Mouse (Mus musculus) C2C12 (cell line): Measurements from ENCODE around the gene Bmi1. TPM values are rescaled to one million over a fixed set of nuclear protein-coding genes. Genes with fewer than 3 reads are reported as not detected.

Experiments
- H3K27me3 ChIP-seq: one replicate; pipeline ENCODE4 v1.6.1; 2011; ENCODE audit not compliant: control insufficient read depth, insufficient read depth, insufficient read length
- H3K36me3 ChIP-seq: one replicate; pipeline ENCODE4 v1.6.1; 2011; ENCODE audit not compliant: control insufficient read depth, insufficient read depth
- H3K4me3 ChIP-seq: one replicate; pipeline ENCODE4 v1.5.1; 2011; ENCODE audit warnings: mild to moderate bottlenecking, control low read depth; ENCODE audit not compliant: poor library complexity, insufficient read depth, severe bottlenecking
- H3K79me2 ChIP-seq: one replicate; pipeline ENCODE4 v1.6.1; 2011; ENCODE audit not compliant: control insufficient read depth, insufficient read depth
- H3K79me3 ChIP-seq: one replicate; pipeline ENCODE4 v1.6.1; 2011; ENCODE audit warnings: low read depth, control low read depth
- H3ac ChIP-seq: one replicate; pipeline ENCODE3; 2011; ENCODE audit warnings: low read depth; ENCODE audit not compliant: control insufficient read depth, insufficient read length
- CEBPB ChIP-seq: IDR thresholded peaks from one replicate; pipeline ENCODE4 v1.6.1; 2011; ENCODE audit warnings: low read depth, mild to moderate bottlenecking, control low read depth, moderate library complexity
- CTCF ChIP-seq: IDR thresholded peaks from one replicate; pipeline ENCODE4 v1.5.1; 2011; ENCODE audit not compliant: control insufficient read depth, insufficient read depth, insufficient read length
- FOSL1 ChIP-seq: IDR thresholded peaks from one replicate; pipeline ENCODE4 v1.8.0; 2011; ENCODE audit warnings: mild to moderate bottlenecking, low read length; ENCODE audit not compliant: poor library complexity, insufficient read depth, severe bottlenecking
- MAX ChIP-seq: IDR thresholded peaks from one replicate; pipeline ENCODE4 v1.6.1; 2011; ENCODE audit warnings: mild to moderate bottlenecking, control low read depth
- MYOD1 ChIP-seq: IDR thresholded peaks from one replicate; pipeline ENCODE4 v1.6.1; 2011; ENCODE audit warnings: low read depth; ENCODE audit not compliant: control insufficient read depth, insufficient read length
- MYOG ChIP-seq: IDR thresholded peaks from one replicate; pipeline ENCODE4 v1.6.1; 2011; ENCODE audit not compliant: control insufficient read depth, insufficient read length; ENCODE audit errors: extremely low read depth
- USF1 ChIP-seq: IDR thresholded peaks from one replicate; pipeline ENCODE4 v1.6.1; 2011; ENCODE audit warnings: low read depth, mild to moderate bottlenecking, control low read depth, moderate library complexity
- polyA plus RNA-seq: library from polyadenylated mRNA; unstranded; fragments of >200 nt; fragmentation: generic; extraction: Trizol; gene quantifications from one replicate; pipeline ENCODE4 v1.2.1, GENCODE M21; 2012; ENCODE audit warnings: missing spikeins

Gene Bmi1
- polyA plus RNA-seq, 1 experiment: 22.3 TPM

DNA sequence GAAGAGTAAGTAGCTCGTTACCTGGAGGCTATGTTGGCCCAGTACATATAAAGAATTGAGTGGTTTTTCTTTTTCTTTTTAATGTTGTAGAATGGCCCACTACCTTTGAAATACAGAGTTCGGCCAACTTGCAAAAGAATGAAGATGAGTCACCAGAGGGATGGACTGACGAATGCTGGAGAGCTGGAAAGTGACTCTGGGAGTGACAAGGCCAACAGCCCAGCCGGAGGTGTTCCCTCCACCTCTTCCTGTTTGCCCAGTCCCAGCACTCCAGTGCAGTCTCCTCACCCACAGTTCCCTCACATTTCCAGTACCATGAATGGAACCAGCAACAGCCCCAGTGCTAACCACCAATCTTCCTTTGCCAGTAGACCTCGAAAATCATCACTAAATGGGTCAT is 7.2 kb downstream of the Bmi1 start:
- peaks cover 25% of the 10 kb centered on the region for H3K79me2 ChIP-seq
- peaks cover 49% of the 10 kb centered on the region for H3K36me3 ChIP-seq
- no peaks in the 10 kb centered on the region for H3K27me3 ChIP-seq
- H3ac ChIP-seq: no peak overlapping the region
- H3K4me3 ChIP-seq: no peak overlapping the region
- TF ChIP-seq CTCF (no peak), USF1 (no peak), MAX (no peak)
- H3K79me3 ChIP-seq: peaks cover 23% of the 10 kb centered on the region

DNA sequence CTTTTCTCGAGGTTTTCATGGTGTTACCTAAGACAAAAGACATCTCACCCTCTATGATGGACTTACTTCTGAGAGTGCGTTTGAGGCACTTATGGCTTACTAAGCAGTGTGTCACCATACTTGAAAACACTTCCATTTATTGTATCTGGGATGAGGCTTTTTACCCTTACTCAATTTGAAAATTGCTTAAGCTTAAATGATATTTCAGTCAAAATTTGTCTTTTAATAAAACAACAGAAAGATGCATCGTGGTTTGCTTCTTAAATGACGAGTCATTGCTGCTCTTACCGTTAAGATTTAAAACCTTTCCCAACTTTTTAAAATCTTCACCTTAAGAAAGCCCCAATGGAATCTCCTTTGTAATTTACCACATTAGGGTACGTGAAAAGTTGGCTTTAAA is 9.6 kb downstream of the Bmi1 start:
- no peak for TF ChIP-seq MAX
- TF ChIP-seq FOSL1: no peak
- TF ChIP-seq USF1: no peak
- no peak for TF ChIP-seq CEBPB
- TF ChIP-seq MYOG: no peak
- Histone ChIP-seq H3K36me3 (peaks cover 49% of the 10 kb centered on the region), H3ac (no peak overlapping the region), H3K79me2 (peaks cover 2% of the 10 kb centered on the region), H3K79me3 (peaks cover 2% of the 10 kb centered on the region), H3K27me3 (no peaks in the 10 kb centered on the region), H3K4me3 (no peak overlapping the region)

DNA sequence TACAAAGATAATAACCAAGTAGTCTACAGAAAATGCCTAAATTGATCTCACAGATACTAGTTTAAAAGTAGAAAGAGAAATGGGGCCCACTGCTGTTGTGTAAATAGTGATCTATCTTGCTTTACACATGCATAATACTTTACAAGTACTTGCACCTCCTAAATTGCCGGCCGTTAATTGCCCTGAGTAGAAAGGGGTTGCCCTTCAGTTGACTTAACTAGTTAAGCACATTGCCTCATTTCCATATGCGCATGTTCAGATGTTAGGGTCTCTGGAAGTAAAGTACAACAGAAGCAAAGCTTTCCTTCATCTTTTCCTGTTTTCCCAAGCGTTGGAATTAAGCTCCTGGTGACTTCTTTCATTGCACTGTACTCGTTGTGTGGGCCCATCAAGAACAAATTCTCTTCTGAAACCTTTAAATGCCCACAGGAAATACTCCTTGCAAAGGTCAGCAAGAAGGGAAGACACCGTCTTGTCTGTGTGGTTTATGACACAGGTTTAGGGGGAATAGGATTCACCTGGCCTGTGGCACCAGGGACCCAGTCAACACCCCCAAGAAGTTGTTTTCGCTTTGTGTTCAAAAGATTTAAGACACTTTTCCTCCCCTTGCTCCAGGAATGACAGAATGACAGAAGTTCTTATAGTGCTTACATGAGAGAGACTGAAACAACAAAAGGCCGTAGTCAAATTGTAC is 10.2 kb downstream of the Bmi1 start:
- H3K36me3 ChIP-seq: peaks cover 44% of the 10 kb centered on the region
- H3K4me3 ChIP-seq: no peak overlapping the region
- no peak overlapping the region for H3ac ChIP-seq
- no peaks in the 10 kb centered on the region for H3K27me3 ChIP-seq
- no peaks in the 10 kb centered on the region for H3K79me2 ChIP-seq
- no peak for TF ChIP-seq MYOD1
- TF ChIP-seq USF1: no peak
- no peak for TF ChIP-seq MYOG
- TF ChIP-seq FOSL1: no peak
- TF ChIP-seq MAX: no peak
- no peak for TF ChIP-seq CEBPB
- TF ChIP-seq CTCF: no peak
- H3K79me3 ChIP-seq: no peaks in the 10 kb centered on the region

DNA sequence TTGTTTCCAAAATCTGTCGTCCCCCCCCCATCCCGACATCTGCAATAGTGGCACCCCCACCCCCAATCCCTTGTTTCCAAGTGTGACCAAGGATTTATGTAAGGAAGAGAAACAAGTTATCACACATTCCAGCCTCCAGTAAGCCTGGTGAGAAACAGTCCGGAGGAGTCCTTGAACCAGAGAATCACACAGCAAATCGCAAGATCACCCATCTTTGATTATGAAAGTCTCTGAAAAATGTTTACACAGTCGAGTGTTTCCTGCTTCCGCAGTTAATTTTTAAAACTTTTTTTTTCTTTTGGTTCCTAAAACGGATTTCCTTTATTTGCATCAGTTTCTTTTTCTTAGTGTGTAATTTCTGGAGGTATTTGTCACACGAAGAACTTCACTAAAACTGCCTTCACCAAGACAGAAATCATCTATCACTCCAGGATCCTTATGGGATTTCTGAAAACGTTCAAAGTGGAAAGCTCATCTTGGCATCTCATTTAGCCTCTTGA is 10.9 kb downstream of the Bmi1 start:
- Histone ChIP-seq H3K79me2 (no peaks in the 10 kb centered on the region), H3K4me3 (no peak overlapping the region), H3ac (no peak overlapping the region), H3K79me3 (no peaks in the 10 kb centered on the region), H3K36me3 (peaks cover 37% of the 10 kb centered on the region), H3K27me3 (no peaks in the 10 kb centered on the region)
- TF ChIP-seq MAX (no peak), CEBPB (no peak), MYOG (no peak), MYOD1 (no peak), FOSL1 (no peak), CTCF (no peak), USF1 (no peak)

DNA sequence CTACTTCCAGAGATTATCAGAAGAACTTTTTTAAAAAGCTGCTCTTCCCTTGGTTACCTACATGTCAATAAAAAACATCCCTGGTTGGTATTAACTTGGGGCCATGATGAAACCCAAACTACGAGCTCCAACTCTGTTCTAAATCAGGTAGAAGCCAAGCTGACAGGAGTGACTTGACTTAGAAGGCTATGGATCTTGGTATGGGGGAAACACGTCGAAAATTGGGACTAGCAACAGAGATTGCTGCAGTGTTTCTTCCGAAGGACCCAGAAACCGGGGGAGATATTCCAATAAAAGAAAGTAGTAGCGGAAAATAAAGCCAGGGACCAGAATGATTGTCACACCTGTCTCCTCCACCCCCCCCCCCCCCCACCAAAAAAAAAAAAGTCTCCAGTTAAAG is 11.5 kb downstream of the Bmi1 start:
- Histone ChIP-seq H3ac (no peak overlapping the region), H3K79me3 (no peaks in the 10 kb centered on the region), H3K4me3 (no peak overlapping the region), H3K36me3 (peaks cover 31% of the 10 kb centered on the region), H3K27me3 (no peaks in the 10 kb centered on the region), H3K79me2 (no peaks in the 10 kb centered on the region)
- no peak for TF ChIP-seq MYOD1
- TF ChIP-seq FOSL1: no peak
- no peak for TF ChIP-seq MAX
- no peak for TF ChIP-seq MYOG
- no peak for TF ChIP-seq CEBPB
- TF ChIP-seq USF1: no peak

DNA sequence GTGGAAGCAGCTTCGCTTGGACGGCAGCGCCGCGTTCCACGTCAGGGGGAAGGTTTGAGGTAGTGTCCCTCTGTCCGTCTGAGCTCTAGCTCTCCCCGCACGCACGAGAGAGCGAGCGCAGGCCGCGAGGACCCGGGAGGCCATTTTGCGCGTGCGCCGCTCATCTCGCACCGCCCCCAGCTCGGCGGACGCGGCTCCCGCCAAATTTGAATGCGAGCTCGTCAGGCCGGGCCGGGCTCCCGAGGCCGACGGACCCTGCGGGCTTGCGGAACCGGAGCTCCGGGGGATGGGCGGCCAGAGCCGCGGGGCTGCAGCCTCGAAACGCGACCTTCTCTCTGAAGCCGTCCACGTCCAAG is 11.9 kb downstream of the Bmi1 start:
- H3K4me3 ChIP-seq: no peak overlapping the region
- H3K27me3 ChIP-seq: no peaks in the 10 kb centered on the region
- H3K79me3 ChIP-seq: no peaks in the 10 kb centered on the region
- H3K36me3 ChIP-seq: peaks cover 27% of the 10 kb centered on the region
- no peak overlapping the region for H3ac ChIP-seq
- H3K79me2 ChIP-seq: no peaks in the 10 kb centered on the region
- TF ChIP-seq CTCF (no peak), MYOG (no peak), USF1 (no peak)
